Mouse (Mus musculus) neural tube, embryonic 13.5 days (tissue): Measurements from ENCODE around the gene Klhl6. TPM values are rescaled to one million over a fixed set of nuclear protein-coding genes. Genes with fewer than 3 reads are reported as not detected.
A peak's percentile ranks its signal among the peaks of the same experiment; 100 is the strongest.
"Not testable (repeated sequence)": the region's sequence is repeated elsewhere in the genome, so short reads cannot be mapped to it uniquely, and the experiment has no call there.

Experiments used
- ATAC-seq: fragments of 200-750 bp; cut with Nextera tagmentation; 2 replicates; pipeline ENCODE4 v1.8.0; 2017; ENCODE audit warnings: low read depth, mild to moderate bottlenecking, moderate TSS enrichment, moderate library complexity
- H3K27ac ChIP-seq: fragments of 300-500 bp; sonication (generic); replicated peaks from 2 replicates; pipeline ENCODE4 v1.5.1; 2015; ENCODE audit warnings: moderate library complexity, mild to moderate bottlenecking, inconsistent platforms
- H3K27me3 ChIP-seq: fragments of 300-500 bp; sonication (generic); 2 replicates; pipeline ENCODE4 v1.6.1; 2015; ENCODE audit warnings: mild to moderate bottlenecking, inconsistent platforms
- H3K36me3 ChIP-seq: fragments of 300-500 bp; sonication (generic); 2 replicates; pipeline ENCODE4 v1.6.1; 2015; ENCODE audit warnings: mild to moderate bottlenecking, inconsistent platforms
- H3K4me1 ChIP-seq: fragments of 300-500 bp; sonication (generic); replicated peaks from 2 replicates; pipeline ENCODE4 v1.6.1; 2015; ENCODE audit warnings: inconsistent platforms
- H3K4me2 ChIP-seq: fragments of 300-500 bp; sonication (generic); 2 replicates; pipeline ENCODE4 v1.6.1; 2015; ENCODE audit warnings: inconsistent platforms, mild to moderate bottlenecking, moderate library complexity
- H3K4me3 ChIP-seq: fragments of 300-500 bp; sonication (generic); 2 replicates; pipeline ENCODE4 v1.5.1; 2015; ENCODE audit warnings: mild to moderate bottlenecking, inconsistent platforms
- H3K9ac ChIP-seq: fragments of 300-500 bp; sonication (generic); 2 replicates; pipeline ENCODE4 v1.6.1; 2015; ENCODE audit warnings: moderate library complexity, mild to moderate bottlenecking, inconsistent platforms
- H3K9me3 ChIP-seq: fragments of 300-500 bp; sonication (generic); 2 replicates; pipeline ENCODE4 v1.6.1; 2016; ENCODE audit warnings: inconsistent platforms
- WGBS: fragments of 180-500 bp; shearing (Covaris S2); methylation state at CpG from one replicate; pipeline ENCODE4 v1.1.7; 2015; 5-methylcytosine and 5-hydroxymethylcytosine counted together
- polyA plus RNA-seq: library from polyadenylated mRNA; unstranded; fragments of >200 nt; fragmentation: Nextera tagmentation; extraction: Ambion mirVana; gene quantifications from 2 replicates; pipeline ENCODE4 v1.2.1, GENCODE M21; 2015

The Klhl6 gene
- 6.6 and 7.7 TPM in 2 replicates for polyA plus RNA-seq

DNA sequence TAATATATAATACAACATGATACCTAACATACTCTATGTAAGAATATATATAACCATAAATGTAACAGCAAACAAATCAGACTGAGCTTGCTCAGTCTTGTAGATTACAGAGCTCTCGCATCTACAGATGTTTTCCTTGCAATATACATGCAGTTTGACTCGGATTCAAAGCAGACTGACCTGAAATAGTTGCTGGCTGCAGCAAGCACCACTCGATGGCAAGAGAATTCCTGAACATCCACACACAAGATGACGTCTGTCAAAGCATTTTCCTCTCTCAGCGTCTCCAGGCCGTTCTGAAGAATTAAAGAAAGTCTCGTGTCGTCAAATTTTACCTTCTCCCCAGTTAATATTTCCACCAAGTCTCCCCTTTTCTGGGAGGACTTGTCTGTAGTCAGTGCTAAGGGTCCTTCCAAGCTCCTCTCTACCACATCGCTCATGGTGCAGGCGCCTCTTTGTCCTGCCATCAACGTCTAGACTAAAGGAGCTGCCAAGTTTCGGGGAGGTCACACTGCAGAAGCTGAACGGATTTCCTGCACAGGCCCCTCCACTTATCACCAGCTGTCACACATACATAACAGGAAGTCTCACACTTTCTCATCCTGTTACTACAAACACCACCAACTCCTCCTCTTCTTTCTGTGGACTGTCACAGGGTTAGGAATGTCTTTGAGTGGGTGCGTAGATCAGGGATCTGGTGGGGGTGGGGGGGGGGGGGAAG lies at the start of gene Klhl6:
Klhl6 (minus strand) TSS at position 501 of the 721 bp plus-strand sequence.
- no peak within 1 kb of the TSS for H3K27ac ChIP-seq
- WGBS = 77% methylated on average over 14 of the region's 14 CpGs
- no peaks in the 10 kb centered on the region for H3K36me3 ChIP-seq
- no peaks in the 10 kb centered on the region for H3K9me3 ChIP-seq
- 0 out of 2 replicates have a peak within 1 kb of the TSS, but pooled peaks have one; percentile 4 for H3K4me3 ChIP-seq
- no peak within 1 kb of the TSS for H3K9ac ChIP-seq
- no peaks in the 10 kb centered on the region for H3K4me1 ChIP-seq
- ATAC-seq = no peak
- no peaks in the 10 kb centered on the region for H3K27me3 ChIP-seq
- 0 out of 2 replicates have a peak within 1 kb of the TSS, but pooled peaks have one; percentile 20 for H3K4me2 ChIP-seq

DNA sequence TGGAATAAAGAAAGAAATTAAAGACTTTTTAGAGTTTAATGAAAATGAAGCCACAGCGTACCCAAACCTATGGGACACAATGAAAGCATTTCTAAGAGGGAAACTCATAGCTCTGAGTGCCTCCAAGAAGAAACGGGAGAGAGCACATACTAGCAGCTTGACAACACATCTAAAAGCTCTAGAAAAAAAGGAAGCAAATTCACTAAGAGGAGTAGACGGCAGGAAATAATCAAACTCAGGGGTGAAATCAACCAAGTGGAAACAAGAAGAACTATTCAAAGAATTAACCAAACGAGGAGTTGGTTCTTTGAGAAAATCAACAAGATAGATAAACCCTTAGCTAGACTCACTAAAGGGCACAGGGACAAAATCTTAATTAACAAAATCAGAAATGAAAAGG lies 44.4 kb upstream of the Klhl6 start:
- ATAC-seq, H3K4me1 ChIP-seq, H3K27me3 ChIP-seq, H3K4me3 ChIP-seq, H3K4me2 ChIP-seq, H3K36me3 ChIP-seq, H3K9me3 ChIP-seq, H3K9ac ChIP-seq, H3K27ac ChIP-seq: not testable (repeated sequence)
- WGBS = 87% methylated on average over 2 of the region's 4 CpGs

DNA sequence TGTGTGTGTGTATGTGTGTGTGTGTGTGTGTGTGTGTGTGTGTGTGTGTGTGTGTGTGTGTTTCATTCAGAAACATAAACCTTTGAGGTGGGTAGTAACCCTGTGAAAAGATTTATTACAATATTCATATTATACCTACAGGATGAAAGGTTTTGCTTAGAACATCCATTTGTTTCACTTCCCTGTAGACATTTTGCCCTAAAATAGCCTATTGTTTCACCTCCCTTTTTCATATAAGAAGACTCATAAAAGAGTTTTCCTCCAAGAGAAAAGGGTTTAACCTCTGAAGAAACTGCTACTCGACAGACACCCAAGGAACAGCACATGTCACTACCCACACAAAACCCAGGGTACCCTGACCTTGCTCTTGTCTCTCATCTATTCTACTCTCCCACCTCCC lies 40.0 kb upstream of the Klhl6 start:
- H3K27me3 ChIP-seq = no peaks in the 10 kb centered on the region
- H3K4me1 ChIP-seq = no peaks in the 10 kb centered on the region
- H3K4me2 ChIP-seq = no peak overlapping the region
- no peak for ATAC-seq
- H3K9ac ChIP-seq = no peak overlapping the region
- H3K27ac ChIP-seq = no peak overlapping the region
- no peak overlapping the region for H3K4me3 ChIP-seq
- no peaks in the 10 kb centered on the region for H3K9me3 ChIP-seq
- 84% methylated on average over 1 of the region's 1 CpGs for WGBS
- no peaks in the 10 kb centered on the region for H3K36me3 ChIP-seq

DNA sequence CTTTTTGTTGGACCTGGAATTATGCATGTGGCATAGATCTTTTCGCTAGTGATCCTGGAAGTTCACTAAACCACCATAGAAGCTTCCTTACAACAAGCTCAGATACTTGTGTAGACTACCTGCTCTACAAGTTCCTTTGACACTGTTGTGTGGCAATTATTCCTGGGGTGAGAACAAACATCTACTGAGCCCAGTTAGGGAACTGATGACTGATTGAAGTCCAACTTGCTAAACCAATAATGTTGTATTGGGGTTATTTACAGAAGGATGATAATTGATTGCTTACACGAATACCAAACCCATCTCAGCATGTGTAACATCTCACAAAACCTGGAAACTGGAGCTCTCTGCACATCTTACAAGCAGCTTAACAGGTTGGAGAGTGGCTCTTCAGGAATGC lies 39.0 kb upstream of the Klhl6 start:
- H3K9me3 ChIP-seq = no peaks in the 10 kb centered on the region
- no peak overlapping the region for H3K27ac ChIP-seq
- no peak overlapping the region for H3K4me3 ChIP-seq
- no peaks in the 10 kb centered on the region for H3K36me3 ChIP-seq
- no peak overlapping the region for H3K9ac ChIP-seq
- no peak overlapping the region for H3K4me2 ChIP-seq
- no peaks in the 10 kb centered on the region for H3K4me1 ChIP-seq
- WGBS = 77% methylated on average over 2 of the region's 2 CpGs
- H3K27me3 ChIP-seq = no peaks in the 10 kb centered on the region
- ATAC-seq = no peak

DNA sequence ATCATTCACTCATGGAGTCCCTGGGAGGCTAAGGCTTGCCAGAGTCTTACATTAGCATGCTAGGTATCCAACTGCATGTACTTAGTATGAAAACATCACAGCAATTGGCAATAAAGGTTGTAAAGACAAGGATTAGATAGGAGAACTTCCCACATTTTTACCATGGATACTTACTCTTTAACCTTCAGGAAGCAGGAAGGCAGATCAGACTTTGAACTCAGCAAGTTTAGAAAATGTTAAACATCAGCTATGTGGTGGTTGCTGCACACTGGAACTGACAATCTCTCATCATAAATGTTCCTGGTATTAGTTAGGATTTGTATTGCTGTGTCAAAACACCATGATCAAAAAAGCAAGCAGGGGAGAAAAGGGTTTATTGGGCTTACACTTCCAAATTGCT lies 29.8 kb upstream of the Klhl6 start:
- ATAC-seq = no peak
- no peak overlapping the region for H3K27ac ChIP-seq
- H3K27me3 ChIP-seq = no peaks in the 10 kb centered on the region

DNA sequence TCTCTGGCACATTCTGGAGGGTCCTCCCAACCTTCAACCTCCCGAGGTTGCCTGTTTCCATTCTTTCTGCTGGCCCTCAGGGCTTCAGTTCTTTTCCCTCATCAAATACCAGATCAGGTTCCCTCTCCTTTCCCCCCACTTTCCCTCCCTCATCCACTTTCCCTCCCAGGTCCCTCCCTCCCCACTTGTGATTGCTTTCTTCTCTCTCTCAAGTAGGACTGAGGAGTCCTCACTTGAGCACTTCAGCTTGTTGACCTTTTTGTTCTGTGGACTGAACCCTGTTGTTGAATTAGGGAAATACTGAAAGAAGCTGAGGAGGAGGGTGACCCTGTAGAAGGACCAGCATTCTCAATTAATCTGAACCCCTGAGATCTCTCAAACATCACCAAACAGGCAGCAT lies 23.2 kb upstream of the Klhl6 start:
- ATAC-seq = no peak
- H3K4me1 ChIP-seq = no peaks in the 10 kb centered on the region
- H3K4me3 ChIP-seq = no peak overlapping the region
- WGBS = 63% methylated on average over 1 of the region's 1 CpGs
- H3K4me2 ChIP-seq = no peak overlapping the region
- H3K9me3 ChIP-seq = no peaks in the 10 kb centered on the region
- H3K36me3 ChIP-seq = no peaks in the 10 kb centered on the region
- H3K27me3 ChIP-seq = no peaks in the 10 kb centered on the region
- H3K9ac ChIP-seq = no peak overlapping the region
- no peak overlapping the region for H3K27ac ChIP-seq

More for the DNA sequence above, 29.8 kb upstream of the Klhl6 start:
- Histone ChIP-seq H3K36me3 (no peaks in the 10 kb centered on the region), H3K9ac (no peak overlapping the region), H3K4me3 (no peak overlapping the region), H3K9me3 (no peaks in the 10 kb centered on the region), H3K4me1 (no peaks in the 10 kb centered on the region), H3K4me2 (no peak overlapping the region)

DNA sequence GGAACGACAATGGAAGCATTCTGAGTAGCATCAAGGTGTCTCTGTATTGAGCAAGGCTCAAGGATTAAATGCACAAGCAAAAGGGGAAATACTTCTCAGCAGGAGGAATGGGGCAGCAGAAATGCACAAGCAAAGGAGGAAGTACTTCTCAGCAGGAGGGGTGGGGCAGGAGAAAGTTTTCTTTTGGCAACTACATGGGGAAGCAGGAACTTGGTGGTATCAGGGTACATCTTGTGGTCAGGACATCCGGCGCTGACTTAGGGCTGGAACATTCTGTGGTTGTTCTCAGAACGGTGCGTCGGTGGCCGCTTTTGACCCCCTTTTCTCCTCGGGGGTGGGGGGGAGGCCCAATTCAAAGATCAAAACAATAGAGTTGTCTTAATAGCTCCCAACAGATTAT lies 17.4 kb upstream of the Klhl6 start:
- not testable (repeated sequence) for H3K27ac ChIP-seq
- 93% methylated on average over 8 of the region's 8 CpGs for WGBS

DNA sequence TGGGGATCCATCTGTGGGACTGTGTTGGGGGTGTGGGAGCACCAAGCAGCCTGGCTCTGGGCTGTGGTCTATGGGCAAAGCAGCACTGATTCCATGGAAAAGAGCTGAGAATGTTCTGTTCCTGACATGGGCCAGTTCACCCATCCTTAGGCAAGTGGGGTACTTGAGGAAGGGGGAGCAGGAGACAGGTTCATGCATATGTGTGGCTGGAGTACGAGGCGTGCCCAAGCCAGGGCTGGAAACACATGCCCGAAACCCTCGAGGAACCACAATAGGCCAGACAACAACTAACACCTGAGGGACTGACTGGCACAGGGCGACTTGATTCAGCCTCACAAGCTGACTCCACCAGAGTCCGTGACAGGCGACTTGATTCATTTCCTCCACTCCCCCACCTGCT lies 14.8 kb upstream of the Klhl6 start:
- 95% methylated on average over 7 of the region's 7 CpGs for WGBS
- H3K9ac ChIP-seq = no peak overlapping the region
- no peaks in the 10 kb centered on the region for H3K27me3 ChIP-seq
- H3K9me3 ChIP-seq = no peaks in the 10 kb centered on the region
- ATAC-seq = no peak
- no peaks in the 10 kb centered on the region for H3K4me1 ChIP-seq
- no peak overlapping the region for H3K4me2 ChIP-seq
- H3K27ac ChIP-seq = no peak overlapping the region
- H3K36me3 ChIP-seq = no peaks in the 10 kb centered on the region
- no peak overlapping the region for H3K4me3 ChIP-seq

More for the DNA sequence above, 17.4 kb upstream of the Klhl6 start:
- not testable (repeated sequence) for H3K4me3 ChIP-seq, H3K36me3 ChIP-seq, H3K4me1 ChIP-seq, H3K27me3 ChIP-seq, H3K9me3 ChIP-seq, H3K9ac ChIP-seq, H3K4me2 ChIP-seq, ATAC-seq

DNA sequence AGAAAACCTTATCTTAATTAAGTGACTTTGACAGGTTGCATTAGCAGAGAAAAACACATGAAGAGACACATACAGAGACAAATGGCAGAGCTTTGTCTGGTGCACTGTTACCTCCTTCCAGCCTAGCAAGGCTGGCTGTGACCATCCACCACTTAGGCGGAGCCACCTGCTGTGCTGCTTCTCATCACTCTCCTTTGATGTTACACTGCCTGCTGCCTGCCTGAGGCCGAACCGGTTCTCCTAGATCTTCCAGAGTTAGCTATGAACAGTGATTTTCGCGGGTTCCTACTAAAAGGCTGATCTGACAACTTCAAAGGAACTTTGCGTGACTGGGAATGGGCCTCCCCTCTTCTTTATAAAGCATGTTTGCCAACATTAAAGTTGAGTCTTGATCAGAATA lies 14.1 kb upstream of the Klhl6 start:
- not testable (repeated sequence) for H3K4me3 ChIP-seq, H3K9ac ChIP-seq, H3K27ac ChIP-seq, H3K36me3 ChIP-seq, H3K9me3 ChIP-seq, H3K27me3 ChIP-seq, ATAC-seq, H3K4me1 ChIP-seq, H3K4me2 ChIP-seq
- WGBS = 16% methylated on average over 6 of the region's 6 CpGs

DNA sequence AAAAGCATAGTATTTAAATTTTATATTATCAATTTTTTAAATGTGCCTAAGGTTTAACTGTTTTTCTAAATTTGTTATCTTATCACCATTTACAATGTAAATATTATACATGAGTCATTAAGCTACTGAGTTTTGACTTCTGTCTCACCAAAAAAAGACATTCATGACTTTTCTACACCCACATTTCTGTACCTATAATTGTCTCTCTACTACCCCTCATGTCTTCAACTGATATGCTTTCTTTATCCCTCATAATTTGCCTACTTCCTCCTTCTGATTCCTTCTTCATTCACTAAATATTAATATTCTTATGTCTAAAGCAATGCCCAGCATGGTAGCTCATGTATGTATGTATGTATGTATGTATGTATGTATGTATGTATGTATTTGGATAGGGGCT lies 13.0 kb upstream of the Klhl6 start:
- no peaks in the 10 kb centered on the region for H3K36me3 ChIP-seq
- no peak overlapping the region for H3K4me2 ChIP-seq
- H3K9me3 ChIP-seq = no peaks in the 10 kb centered on the region
- no peak for ATAC-seq
- no peak overlapping the region for H3K27ac ChIP-seq
- H3K27me3 ChIP-seq = no peaks in the 10 kb centered on the region
- H3K9ac ChIP-seq = no peak overlapping the region
- no peak overlapping the region for H3K4me3 ChIP-seq
- H3K4me1 ChIP-seq = no peaks in the 10 kb centered on the region

DNA sequence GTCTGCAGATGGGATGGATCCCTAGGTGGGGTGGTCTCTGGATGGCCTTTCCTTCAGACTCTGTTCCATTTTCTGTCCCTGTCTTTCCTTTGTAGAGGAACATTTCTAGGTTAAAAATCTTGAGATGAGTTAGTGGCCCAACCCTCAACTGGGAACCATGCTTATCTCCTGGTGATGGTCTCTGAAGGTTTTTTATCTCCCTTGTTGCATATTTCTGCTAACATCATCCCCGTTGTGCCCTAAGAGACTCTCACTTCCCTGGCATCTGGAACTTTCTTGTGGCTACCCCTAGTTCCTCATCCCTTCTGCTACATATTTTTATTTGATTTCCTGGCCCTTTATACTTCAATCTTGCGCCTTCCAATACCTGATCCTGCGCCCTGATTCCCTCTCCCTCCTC lies 10.4 kb upstream of the Klhl6 start:
- Histone ChIP-seq H3K27me3 (no peaks in the 10 kb centered on the region), H3K36me3 (no peaks in the 10 kb centered on the region), H3K9ac (no peak overlapping the region), H3K4me1 (no peaks in the 10 kb centered on the region), H3K4me2 (no peak overlapping the region), H3K9me3 (peaks cover 11% of the 10 kb centered on the region), H3K27ac (no peak overlapping the region), H3K4me3 (no peak overlapping the region)
- WGBS = 93% methylated on average over 3 of the region's 3 CpGs
- ATAC-seq = no peak

DNA sequence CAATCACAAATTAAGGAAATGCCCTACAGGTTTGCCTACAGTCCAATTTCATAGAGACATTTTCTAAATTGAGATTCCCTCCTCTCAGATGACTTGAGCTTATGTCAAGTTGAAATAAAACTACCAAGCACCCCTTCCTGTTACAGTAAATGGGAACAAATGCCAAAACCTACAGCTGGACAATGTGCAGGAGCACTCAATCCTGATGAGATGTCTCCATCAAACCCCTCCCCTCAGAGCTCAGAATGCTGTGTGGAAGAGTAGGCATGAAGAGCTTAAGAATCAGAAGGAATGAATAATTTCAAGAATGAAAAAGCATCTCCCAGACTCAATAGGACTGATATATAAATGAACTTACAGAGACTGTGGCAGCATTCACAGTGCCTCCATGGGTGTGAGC lies 7.7 kb upstream of the Klhl6 start:
- H3K36me3 ChIP-seq = no peaks in the 10 kb centered on the region
- H3K9ac ChIP-seq = no peak overlapping the region
- no peak overlapping the region for H3K27ac ChIP-seq
- H3K9me3 ChIP-seq = peaks cover 11% of the 10 kb centered on the region
- no peaks in the 10 kb centered on the region for H3K4me1 ChIP-seq
- no peak for ATAC-seq
- no peak overlapping the region for H3K4me3 ChIP-seq
- no peaks in the 10 kb centered on the region for H3K27me3 ChIP-seq
- H3K4me2 ChIP-seq = no peak overlapping the region

DNA sequence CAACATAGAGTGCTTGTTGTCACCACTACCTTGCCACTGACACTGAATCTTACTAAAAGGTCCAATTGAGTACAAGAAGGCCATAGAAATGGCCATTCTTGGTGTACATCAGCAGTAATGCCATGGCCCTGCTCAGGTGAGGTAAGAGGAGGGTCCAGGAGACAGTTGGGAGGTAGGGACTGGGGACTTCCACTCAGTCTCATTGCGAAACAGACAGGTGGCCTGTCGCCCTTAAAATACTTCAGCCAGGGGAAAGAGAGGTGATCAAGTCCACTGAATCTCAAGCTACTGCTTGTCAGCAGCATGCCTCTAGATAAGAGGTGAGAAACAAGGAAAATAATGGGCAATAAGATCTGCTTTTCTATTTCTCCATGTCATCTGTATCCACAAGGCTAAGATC lies 4.8 kb upstream of the Klhl6 start:
- Histone ChIP-seq H3K9me3 (peaks cover 11% of the 10 kb centered on the region), H3K4me1 (no peaks in the 10 kb centered on the region), H3K36me3 (no peaks in the 10 kb centered on the region), H3K27me3 (no peaks in the 10 kb centered on the region), H3K27ac (no peak overlapping the region), H3K9ac (no peak overlapping the region), H3K4me3 (no peak overlapping the region), H3K4me2 (no peak overlapping the region)
- WGBS = 86% methylated on average over 2 of the region's 2 CpGs
- ATAC-seq = no peak
